Mouse (Mus musculus) adrenal gland, adult 2 months (tissue): ENCODE measurements around the gene 9930022D16Rik. TPM values are rescaled to one million over a fixed set of nuclear protein-coding genes. Genes with fewer than 3 reads are reported as not detected.

ENCODE experiments used
- DNase-seq: peaks from one replicate; pipeline ENCODE4 v3.0.0; 2021
- microRNA-seq, 2 experiments: library from miRNA; unstranded; fragments of <30 nt; microRNA quantifications; one replicate each; pipeline ENCODE4 v1.2.0; 2021
- polyA plus RNA-seq: library from polyadenylated mRNA; depleted of rRNA; stranded (reverse); fragments of >200 nt; gene quantifications from 2 replicates; pipeline ENCODE4 v1.2.3, GENCODE M21; 2012; rRNA removed
- total RNA-seq, 2 experiments: library from RNA; stranded (reverse); gene quantifications; 2 replicates each; pipeline ENCODE4 v1.2.3; 2021

Gene 9930022D16Rik
- total and polyA plus RNA-seq, 3 experiments, result not detected

DNA sequence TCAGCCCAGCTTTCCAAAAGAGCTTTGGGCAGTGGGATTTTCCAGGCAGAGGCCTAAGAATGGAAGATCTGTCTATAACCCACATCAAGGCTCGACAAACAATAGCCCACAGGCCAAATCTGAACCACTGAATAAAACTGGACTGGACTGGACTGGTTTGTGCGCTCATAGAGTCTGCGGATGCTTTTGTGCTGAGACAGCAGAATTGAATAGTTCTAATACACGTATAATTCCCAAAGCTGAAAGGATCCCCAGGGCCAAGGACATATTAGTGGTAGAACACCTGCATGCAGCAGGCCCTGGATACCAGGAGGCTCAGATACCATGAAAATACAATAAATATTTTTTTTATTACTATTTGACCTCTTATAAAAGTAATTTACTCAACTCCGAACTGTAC, 42.5 kb downstream of the 9930022D16Rik start:
- DNase-seq, result no peak

DNA sequence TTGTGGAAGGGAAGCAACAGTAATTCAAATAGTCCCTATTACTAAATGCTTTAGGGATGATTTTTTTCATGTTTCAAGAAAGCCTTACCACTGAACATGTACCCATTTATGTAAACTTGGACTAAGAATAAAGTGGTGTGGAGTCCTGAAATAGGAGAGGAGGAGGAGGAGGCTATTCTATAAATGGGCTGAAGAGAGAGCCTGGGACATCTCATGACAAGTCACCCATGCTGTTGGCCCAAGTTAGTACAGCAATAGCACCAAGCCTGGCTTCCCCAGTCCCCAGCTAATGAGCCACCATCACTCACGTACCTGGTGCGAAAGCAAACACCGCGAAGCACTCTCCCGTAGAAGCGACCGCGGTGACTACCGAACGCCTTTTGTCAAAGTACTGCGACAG, 44.4 kb downstream of the 9930022D16Rik start:
- no peak for DNase-seq

DNA sequence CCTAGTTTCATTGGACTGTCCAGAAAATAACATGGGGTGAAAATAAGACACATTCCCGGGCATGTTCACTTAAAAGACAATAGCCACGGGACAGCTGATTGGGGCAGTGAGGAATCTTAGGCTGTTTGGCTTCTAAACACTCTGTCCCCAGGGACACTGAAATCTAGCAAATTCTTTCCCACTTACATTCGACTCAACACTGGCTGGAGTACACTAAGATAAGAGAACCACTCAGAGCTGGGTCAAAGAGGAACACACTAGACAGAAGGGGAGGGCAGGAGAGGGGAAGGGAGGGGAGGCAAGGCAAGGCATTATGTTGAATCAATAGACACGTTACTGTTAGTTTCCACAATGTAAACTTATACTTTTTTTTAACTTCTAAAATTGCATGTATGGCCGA, 46.9 kb downstream of the 9930022D16Rik start:
- DNase-seq, result no peak

DNA sequence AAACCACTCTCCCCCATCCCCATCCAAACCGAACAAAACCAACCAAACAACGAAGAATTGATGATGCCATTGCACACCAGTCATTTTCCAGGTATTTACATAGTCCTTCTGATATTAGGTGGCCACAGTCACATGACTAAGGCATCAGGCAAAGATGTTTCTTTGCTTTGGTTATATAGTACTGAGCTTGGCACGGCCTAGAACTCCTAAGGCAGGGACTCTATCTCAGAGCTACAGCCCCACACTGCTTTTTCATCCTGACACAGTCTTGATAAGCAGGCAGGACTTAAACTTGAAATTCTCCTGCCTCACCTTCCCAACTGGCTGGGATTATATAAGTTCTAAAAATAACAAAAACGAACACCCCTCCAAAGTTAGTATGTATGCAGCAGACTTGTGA, 51.4 kb downstream of the 9930022D16Rik start:
- no peak for DNase-seq

DNA sequence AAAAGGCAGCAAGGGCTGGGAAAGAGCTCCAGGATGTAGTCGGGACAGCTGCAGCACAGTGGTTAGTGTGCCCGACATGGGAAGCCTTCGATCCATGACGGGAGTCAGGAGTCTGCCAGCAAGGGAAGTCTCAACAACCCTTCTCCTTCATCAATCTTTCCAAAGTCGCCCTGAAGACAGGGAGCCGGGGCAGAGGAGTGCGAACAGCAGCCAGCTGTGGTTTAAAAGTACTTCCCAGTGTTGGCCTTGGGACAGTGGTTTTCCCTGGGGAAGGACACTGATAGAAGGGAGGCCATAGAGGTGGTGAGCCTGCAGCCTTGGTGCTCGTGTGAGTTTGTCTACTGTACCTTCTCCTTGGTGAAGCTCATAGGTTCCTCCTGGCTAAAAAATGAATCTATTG, 53.3 kb downstream of the 9930022D16Rik start:
- peak; percentile 14 for DNase-seq

DNA sequence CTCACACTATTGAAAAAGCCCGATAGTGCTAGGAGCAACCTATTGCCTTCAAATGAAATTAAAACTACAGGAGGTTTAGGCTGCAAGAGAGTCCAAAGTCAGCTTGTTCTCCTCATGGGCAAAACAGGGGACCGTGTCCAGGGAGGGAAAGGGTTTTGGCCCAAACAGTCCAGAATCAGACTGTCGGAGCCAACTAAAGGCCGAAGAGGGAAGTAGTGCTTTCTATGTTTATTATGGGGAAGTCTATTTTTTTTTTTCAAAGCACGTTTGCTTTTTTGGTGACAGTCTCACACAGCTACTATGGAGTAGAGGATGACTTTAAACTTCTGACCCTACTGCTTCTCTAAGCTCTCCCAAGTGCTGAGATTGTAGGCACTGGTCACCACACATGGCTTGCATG, 54.4 kb downstream of the 9930022D16Rik start:
- no peak for DNase-seq

Small RNAs within 50 kb of the gene (microRNA-seq; reads per million reads assigned to microRNA genes)
- gene Gm25540, result 0 reads per million in 2 experiments

Other genes starting within 250 kb of the 9930022D16Rik start
- 1 to 10 TPM; 4.3 to 6.0 TPM for gene Rgs9, start 115.8 kb upstream of the 9930022D16Rik start, total RNA-seq
- 2.5 and 2.8 TPM in 2 replicates for gene Rgs9, start 115.8 kb upstream of the 9930022D16Rik start, polyA plus RNA-seq
- 10 to 100 TPM; 59.8 to 61.8 TPM for gene Gna13, start 51.1 kb upstream of the 9930022D16Rik start, total RNA-seq
- 21.7 and 23.2 TPM in 2 replicates for gene Gna13, start 51.1 kb upstream of the 9930022D16Rik start, polyA plus RNA-seq
- 10 to 100 TPM; 41.8 to 43.2 TPM for gene Amz2, start 12.0 kb downstream of the 9930022D16Rik start, total RNA-seq
- gene Amz2, start 12.0 kb downstream of the 9930022D16Rik start, polyA plus RNA-seq, result 13.1 and 17.4 TPM in 2 replicates
- 1 to 10 TPM; 5.4 TPM for gene Arsg, start 59.5 kb downstream of the 9930022D16Rik start, total RNA-seq
- gene Arsg, start 59.5 kb downstream of the 9930022D16Rik start, polyA plus RNA-seq, result 4.5 and 4.8 TPM in 2 replicates
- under 1 TPM; 0.66 to 0.78 TPM for gene Slc16a6, start 59.7 kb downstream of the 9930022D16Rik start, total RNA-seq
- gene Slc16a6, start 59.7 kb downstream of the 9930022D16Rik start, polyA plus RNA-seq, result 0.33 and 0.45 TPM in 2 replicates
- 10 to 100 TPM; 35.4 to 38.6 TPM for gene Wipi1, start 198.1 kb downstream of the 9930022D16Rik start, total RNA-seq
- 14.8 and 22.1 TPM in 2 replicates for gene Wipi1, start 198.1 kb downstream of the 9930022D16Rik start, polyA plus RNA-seq
- gene Prkar1a, start 235.5 kb downstream of the 9930022D16Rik start, total RNA-seq, result 100 to 1,000 TPM; 372 to 393 TPM
- gene Prkar1a, start 235.5 kb downstream of the 9930022D16Rik start, polyA plus RNA-seq, result 164 and 197 TPM in 2 replicates